Mouse (Mus musculus) bone marrow macrophage, adult 2 months (primary cell): ENCODE results near the gene Cfap74.

Experiments used
- CTCF ChIP-seq: IDR thresholded peaks from 2 replicates; pipeline ENCODE4 v1.5.1; 2012; ENCODE audit warnings: low read depth, mild to moderate bottlenecking, low read length, moderate library complexity
- POLR2A ChIP-seq: IDR thresholded peaks from 2 replicates; pipeline ENCODE4 v1.6.1; 2012; ENCODE audit warnings: mild to moderate bottlenecking, low read depth, low read length, borderline replicate concordance

- TF ChIP-seq POLR2A = no peak
- TF ChIP-seq CTCF = no peak
Measured at GRCm38 (mm10) chr4:155463050-155463449, 54.1 kb downstream of the Cfap74 start.
